Mouse (Mus musculus) natural killer cell, adult 2 months (primary cell): ENCODE results near the gene Adamtsl2.
A peak's percentile ranks its signal among the peaks of the same experiment; 100 is the strongest.

Experiments used
- DNase-seq, 2 experiments: peaks; one replicate each; pipeline ENCODE4 v3.0.0; 2022; ENCODE audit warnings: low spot score in 2 of 2

The Adamtsl2 gene

DNA sequence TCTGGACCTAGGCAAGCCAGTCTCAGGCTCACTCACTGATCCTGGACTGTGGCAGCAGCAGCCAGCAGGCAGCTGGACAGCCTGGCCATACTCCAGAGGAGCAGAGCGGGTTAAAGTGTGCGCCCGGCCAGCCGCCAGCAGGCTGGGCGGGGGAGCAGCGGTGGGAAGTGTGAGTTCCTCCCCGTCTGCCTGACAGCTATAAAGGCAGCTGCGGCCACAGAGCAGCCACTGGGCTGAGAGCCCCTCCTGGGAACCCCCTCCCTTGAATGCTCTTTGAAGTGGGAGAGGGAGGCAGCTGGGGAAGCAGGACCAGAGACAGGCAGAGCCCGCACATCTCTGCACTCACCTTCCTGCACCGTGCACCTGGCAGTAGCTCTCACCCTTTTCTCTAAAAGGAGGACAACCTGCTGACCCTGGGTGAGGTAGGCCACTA, at the start of gene Adamtsl2:
Adamtsl2 (plus strand) TSS at position 228 of the 433 bp plus-strand sequence.
- peak; percentile 54 to 61 for DNase-seq

DNA sequence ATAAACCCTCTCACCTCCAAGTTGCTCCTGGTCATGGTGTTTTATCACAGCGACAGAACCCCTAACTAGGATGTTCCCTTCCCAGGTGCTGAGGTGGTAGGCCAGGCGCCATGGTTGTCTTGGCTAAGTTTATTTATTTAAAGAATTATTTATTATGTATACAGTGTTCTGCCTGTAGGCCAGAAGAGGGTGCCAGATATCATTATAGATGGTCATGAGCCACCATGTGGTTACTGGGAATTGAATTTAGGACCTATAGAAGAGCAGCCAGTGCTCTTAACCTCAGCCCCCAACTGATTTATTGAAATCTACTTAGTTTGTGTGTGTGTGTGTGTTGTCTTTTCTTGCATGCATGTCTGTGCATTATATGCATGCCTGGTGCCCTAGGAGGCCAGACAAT, 46.8 kb upstream of the Adamtsl2 start:
- DNase-seq: no peak

DNA sequence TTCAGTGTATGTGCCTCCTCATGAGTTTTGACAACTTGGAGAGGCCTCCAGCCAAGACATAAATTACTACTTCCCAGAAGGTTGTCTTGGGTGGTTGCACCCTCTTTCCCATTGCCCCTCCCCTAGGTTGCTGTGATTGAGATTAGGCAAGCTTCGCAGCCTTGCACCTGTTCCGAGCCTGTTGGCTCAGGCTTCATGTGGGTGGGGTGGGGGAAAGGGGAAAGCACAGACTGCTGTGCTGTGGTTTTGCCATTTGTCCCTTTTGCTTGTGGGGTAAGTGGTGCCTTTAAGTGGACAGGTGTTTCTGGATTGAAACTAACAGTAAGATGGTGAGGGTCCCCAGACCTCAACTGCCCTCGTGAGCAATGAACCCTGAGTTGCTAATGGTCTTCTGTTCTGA, 43.2 kb upstream of the Adamtsl2 start:
- no peak for DNase-seq

DNA sequence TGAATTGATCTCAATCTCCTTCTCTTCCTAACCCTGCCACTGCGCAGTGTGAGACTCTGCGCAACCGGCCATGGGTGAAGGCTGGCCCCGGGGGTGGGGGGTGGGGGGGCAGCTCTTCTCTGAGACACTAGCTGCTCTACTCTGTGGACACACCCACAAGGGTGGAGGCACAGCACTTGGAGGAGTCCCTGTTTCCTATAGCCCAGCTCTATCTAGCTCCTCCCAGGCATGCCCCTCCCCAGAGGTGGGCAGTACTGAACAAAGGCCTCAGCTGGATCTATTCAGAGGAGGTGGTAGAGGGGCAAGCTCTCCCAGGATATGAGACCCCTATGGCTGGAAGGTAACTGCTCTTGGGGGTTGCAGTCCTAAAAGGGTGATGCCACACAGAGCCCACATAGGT, 42.2 kb upstream of the Adamtsl2 start:
- no peak for DNase-seq

DNA sequence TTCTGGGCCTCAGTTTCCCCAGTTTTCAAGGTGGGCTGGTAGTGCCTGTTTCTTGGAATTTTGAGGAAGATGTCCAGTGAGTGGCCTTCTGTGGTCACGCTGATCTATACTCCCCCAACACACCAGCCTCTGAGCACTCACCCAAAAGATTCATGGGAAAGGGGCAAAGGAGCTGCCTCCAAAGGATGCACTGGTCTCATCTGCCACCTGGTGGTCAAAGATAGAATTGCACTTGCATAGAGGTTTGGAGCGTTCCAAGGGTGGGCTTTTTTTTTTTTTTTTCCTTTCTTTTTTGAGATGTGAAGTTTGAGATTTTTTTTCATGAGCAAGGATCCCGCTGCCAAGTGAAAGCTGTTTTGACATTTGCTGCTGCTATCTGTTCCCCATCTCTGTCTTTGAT, 40.6 kb upstream of the Adamtsl2 start:
- DNase-seq: peak; percentile 60 to 66

DNA sequence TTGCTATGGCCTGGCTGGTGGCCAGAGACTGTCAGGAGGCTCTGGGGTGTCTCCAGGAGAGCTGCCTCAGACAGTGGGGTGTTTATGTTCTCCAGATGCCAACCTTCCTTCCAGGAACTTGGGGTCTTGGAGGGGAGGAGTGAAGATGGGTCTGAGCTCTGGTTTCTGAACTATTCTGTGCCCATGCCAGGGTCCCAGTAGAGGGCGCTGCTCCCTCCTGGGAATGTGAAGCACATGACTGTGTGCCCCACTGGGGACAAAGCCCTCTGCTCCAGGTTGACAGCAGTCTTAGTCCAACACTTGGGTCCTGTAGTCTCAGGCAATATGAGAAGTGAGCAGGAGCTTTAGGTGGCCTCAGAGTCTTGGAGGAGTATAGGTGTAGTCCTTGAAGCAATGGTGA, 39.9 kb upstream of the Adamtsl2 start:
- no peak for DNase-seq

DNA sequence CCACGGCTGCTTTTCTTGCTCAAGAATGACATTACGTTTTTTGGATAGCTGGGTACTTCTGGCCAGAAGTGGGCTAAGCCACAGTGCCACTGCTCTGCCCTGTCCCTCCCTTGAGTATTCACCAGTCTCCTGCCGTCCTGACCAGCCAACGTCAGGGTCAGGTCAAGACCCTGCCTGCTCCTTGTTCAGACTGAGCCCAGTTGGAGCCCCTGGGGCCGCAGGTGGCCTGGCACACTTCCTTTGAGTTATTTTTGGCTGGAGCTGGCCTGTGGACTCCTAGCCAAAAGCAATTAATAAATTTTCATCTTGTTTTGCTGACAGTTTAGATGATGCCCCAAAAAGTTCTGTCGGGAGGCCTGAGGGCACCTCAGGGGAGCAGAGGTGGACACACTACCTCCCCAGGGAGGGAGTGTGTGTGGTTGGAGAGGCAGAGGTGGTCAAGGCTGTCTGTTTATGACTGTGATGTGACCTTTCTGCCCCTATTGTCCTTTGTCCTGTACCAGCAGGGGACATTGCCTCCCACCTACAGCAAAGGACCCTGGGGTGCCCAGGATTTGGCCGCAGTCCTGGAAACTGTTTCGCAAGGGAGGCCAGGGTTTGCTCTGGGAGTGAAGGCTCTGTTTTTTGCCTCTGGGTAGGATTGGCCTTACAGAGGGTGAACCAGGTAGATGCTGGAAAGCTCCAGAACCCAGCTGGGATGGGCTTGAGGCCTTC, 36.9 kb upstream of the Adamtsl2 start:
- no peak for DNase-seq

DNA sequence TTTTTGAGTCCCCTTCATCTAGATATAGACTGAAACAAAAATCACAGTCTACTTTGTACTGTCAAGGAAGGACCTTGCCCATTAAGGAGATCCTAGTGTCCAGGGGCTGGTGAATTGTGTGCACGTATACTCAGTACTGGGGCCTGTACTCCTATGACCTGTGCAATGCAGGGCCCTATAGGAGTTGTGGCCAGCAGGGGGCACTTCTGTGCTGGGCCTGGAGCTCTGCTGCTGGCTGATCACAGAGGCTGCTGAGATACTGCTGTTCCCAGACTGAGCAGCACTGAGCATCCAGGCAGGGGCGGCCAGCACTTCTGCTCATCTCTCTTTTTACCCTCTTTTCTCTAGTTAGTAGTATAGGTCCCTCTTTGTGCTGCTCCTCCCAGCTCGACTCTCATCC, 35.7 kb upstream of the Adamtsl2 start:
- DNase-seq: peak in 1 of 2 experiments; percentile 65

DNA sequence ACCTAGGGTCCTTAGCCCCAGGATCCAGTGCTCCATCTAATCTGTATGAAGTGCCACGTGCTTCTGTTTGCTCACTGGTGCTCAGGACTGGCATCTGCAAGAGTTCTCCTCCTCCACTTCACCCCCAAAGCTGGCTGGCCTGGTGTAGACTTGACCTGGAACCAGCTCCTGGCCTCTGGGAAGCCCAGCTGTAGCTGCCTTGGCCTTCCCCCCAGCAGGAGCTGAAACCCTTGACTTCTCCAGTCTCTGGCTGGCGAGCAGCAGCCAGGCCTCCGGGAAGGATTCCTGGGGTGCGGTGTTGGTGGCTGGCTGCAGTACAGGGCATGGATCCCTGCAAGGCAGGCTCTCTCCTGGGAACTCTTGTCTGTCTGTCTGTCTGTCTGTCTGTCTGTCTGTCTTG, 35.0 kb upstream of the Adamtsl2 start:
- no peak for DNase-seq

DNA sequence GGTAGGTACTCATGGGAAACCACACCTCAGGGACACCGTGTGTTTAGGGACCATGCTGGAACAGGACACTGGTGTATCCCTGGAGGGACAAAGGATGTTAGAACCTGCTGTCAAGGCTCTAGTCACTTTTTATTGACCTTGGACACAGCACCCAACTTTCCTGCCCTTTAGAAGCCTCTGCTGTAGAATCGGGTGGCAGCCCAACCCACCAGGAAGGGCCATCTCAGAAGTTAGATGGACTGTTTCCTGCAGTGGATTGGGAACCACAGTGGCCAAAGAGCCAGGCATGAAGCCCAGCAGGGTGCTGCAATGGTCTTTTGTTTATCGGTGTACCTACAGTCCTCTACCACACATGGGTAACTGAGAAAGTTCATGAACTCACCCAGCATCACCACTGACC, 34.5 kb upstream of the Adamtsl2 start:
- no peak for DNase-seq

DNA sequence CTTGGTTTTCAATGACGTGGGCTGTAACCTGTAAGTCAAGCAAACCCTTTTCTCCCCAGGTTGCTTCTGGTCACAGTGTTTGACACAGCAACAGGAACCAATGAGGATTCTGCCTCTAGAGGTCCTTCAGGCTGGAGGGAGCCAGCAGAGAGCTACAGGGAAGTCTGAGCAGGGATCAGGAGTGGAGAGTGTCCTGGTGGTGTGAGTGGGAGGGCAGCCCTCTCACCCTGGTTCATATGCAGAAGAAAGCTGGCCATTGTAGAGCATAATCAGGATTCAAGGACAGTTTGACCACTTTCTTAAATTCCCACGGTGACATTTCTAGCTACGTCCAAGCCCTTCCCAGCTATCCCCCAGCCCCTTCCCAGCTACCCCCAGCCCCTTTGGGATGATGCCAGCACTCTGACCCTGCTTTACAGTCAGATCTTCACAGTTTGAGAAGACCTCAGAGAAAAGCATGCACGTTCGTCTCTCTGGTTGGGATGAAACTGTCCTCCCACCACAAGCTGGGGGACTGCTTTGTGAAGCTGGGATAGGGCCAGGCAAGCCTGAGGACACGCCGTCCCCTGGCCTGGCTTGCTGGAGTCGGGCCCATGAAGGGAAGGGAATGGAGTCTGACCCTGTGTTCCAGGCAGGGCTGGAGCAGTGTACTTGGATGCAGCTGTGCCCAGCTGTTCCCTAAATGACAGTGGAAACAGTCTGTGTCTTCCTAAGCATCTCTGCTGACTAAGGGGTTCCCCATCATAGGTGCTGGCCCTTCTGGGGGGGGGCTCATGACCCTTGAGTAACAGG, 33.0 kb upstream of the Adamtsl2 start:
- no peak for DNase-seq

DNA sequence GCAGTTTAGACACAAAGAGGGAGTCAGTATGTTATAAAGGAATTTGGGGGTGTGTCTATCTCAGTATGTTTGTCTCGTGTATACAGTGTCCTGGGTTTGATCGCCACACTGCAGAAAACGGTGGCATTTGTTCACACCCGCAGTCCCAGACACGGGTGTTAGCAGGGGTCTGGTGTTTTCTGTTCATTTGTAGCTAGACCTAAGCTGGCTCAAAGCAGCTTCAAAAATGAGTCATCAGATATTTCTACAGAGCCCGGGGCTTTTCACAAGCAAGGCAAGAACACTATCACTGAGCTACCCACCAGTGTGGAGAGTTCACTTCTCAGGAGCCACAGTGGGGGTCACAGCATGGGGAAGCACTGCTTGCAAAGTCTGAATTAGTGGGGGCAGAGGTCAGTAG, 29.8 kb upstream of the Adamtsl2 start:
- no peak for DNase-seq

DNA sequence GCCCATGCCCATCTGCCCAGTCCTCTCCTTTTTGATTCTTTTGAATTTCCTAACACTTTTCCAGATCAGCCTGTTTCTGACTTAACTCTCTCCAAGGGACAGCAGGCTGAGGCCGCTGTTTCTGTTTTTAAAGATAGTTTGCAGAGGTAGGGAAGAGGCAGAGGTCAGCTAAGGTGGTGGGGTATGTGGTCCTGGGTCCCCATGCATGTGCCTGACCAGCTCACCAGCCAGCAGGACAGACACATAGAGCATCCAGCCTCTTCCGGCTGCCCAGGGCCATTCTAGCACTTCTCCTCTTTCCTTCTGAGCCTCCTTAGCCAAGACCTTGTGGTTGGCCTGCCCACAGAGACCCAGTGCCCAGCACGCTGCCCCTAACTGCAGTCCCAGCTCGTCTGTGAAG, 20.9 kb upstream of the Adamtsl2 start:
- DNase-seq: no peak

DNA sequence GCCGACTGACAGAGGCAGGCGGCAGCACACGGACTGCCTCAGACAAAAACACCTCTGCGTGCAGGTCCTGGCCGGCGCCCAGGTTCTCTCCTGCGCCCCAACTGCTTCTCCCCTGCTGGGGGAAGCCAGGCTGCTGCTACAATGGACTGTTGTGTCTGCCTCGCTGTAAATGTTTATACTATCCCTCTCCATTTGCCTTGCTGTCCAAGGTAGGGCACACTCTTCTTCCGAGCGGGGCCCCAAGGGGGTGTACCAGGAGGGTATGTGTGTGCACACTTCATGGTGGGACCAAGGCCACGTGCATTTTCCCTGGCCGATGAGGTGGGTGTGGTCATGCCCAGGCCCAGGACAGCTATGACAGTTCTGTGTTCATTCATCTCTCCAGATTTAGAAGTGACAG, 20.4 kb upstream of the Adamtsl2 start:
- DNase-seq: no peak

DNA sequence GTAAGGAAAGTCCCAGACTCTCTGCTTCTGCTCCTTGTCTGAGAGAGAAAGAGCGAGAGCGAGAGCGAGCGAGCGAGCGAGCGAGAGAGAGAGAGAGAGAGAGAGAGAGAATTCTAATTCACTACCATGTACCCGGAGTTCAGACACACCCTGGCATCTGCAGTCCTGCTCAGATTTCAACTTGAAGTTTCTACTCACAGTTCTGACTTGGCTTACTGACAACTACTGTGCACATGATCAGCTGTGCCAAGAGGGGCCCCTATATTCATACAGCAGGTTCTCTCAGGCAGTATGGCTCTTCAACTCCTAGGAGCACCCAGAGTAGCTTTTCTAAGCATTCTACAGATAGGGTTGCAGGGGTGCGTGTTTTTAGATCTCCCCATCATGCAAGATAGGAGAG, 20.0 kb upstream of the Adamtsl2 start:
- no peak for DNase-seq

DNA sequence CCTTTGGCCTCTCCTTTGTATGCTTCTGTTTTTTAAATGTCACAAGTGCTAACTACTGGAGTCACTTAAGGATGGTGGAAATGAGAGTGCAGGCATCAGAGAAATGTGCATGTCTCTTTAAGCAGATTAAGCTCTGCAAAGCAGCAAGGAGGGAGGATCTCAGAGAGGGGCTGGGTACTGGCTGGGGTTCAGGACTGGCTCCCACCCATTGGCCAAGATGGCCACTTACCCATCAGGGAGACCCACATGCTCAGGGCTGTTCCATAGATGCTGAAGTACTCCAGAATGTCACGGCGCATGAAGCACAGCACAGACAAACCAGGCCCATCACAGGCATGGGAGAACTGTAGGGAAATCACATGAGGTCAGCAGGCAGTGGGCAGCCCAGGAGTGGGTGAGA, 12.1 kb upstream of the Adamtsl2 start:
- no peak for DNase-seq

DNA sequence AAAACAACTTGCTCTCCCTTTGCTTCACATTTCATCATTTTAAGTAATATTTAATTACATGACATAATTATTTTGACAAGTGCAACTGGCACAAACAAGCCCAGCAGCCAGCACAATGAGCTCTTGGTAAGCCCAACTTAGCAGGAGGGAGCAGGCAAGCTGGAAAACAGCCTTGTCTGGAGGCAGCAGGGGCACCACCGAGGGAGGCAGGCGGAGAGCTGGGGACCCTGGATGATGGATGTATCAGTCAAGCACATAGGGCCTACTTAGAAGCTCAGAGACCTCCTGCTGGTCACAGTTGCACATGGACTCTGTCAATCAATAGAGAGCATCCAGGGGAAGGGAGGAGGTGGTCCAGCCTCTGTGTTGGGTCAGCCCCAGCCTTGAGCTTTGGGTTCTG, 11.2 kb upstream of the Adamtsl2 start:
- no peak for DNase-seq

DNA sequence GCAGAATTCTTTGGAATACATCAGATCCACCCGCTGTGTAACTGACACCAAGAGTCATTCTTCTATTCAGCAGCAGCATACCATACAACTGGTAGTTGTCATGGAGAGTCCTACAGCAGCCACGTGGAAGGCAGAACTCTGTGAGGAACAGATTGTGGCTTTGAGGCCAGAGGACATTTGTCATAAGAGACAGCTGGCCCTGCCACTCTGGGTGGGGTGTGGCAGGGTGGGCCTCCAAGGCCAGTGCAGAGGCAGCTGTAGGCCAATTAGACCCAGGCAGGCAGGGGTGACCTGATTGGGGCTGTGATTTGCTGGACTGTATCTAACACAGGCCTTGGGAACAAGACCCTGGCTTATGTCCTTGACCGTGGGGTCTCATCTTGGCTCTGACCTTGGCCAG, 9.5 kb upstream of the Adamtsl2 start:
- no peak for DNase-seq

DNA sequence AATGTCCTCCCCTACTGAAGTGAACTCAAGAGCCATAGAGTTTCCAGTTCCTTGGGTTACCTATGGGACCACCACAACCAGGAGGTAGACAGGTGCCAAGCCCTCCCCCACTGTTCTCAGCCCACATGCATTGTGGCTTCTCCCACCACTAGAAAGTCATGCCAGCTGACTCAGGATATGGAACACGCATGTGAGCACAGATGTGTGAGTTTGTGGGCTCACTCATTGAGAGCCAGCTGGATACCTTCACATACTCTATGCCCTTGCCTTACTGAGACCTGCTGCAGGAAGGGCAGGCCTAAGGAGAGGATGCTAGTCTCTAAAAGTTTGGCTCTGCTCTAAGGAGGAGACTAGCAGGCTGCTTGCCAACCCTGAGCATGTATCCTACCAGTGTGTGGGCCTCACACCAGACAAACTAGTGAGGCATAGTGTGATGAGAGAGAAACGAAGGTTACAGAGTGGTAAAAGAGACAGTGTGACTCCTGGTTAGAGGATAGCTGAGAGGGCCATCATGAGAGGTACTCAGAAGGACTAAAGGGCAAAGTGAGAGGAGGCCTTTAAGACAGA, 8.8 kb upstream of the Adamtsl2 start:
- no peak for DNase-seq

DNA sequence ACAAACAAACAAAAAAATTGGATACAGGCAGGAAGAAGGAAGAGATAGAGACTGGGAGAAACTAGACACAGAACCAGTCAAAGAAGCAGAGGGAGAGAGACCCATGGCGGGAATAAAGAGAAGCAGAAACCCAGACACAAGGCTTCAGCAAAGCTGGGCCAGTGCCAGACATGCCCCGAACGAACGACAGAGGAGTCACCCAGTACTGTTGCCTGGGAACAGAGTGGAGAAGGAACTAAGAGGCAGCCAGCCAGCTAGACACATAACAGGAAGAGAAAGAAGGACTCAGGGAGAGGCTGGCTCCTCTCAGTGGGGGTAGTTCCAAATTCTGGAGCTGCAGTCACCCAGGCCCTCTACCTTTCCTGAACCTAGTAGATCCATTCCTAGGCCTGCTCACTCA, 8.0 kb upstream of the Adamtsl2 start:
- DNase-seq: no peak

DNA sequence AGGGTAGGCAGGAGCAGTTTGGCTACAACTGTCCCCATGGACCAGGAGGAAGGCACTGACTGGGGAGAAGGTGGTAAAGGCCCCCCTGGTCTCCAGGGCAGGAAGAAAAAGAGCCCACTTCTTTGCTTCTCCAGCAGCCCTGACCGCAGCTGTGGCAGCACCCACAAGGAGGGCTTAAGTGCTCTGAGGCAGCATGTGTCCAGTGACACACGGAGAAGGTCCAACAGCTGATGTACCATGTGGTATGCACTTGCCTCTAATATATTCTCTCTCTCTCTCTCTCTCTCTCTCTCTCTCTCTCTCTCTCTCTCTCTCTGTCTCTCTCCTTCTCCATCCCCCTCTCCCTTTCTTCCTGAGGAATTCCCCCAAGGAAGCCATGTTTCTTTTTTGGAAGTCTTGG, 7.2 kb upstream of the Adamtsl2 start, which contains the start of gene Mymk:
Mymk (minus strand) TSS at position 202 of the 400 bp plus-strand sequence.
- no peak for DNase-seq

DNA sequence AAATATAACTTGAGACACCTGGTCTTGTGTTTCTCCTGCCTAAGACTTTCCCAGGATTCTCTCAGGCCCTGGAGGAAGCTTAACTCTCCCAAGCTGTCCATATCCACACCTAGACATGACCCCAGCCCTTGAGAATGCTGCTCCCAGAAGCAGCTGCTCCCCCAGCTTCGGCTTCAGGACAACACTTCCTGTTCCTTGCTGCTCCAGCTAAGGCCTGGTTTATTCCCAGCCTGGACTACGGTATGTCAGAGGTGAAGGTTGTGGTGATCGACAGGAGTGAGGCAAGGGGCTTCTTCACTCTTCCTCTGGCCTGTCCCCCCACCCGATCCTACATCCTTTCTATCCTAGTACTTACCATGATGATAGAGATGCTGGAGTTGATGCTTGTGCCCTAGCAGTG, 5.8 kb upstream of the Adamtsl2 start:
- no peak for DNase-seq

DNA sequence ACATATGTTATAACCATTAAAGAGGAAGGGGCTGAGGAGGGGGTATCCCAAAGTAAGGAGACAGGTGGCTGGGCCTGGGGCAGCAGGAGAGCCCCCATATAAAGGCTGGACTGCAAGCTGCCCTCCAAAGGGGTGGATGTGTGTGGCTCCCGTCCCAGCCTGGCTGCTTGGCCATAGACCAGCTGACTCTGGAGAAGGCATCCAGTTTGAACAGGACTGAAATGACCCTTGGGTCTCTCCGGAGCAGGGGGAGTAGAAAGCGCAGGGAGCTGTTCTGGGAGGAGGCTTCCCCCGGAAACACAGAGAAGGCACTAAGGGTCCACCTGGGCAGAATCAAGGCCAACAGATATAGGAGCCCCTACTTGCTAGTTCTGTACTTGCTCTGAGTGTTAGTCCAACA, 4.4 kb upstream of the Adamtsl2 start:
- DNase-seq: no peak
